22 mouse cellular contexts compared by ENCODE assay signal in genomic region chr9:61675366-61675765, GRCm38 (mm10).
DNase-seq lines count a peak whose midpoint lies in the region; ATAC-seq lines count a peak whose summit lies in the region.
"Had no signal": no experiment of that assay in that cellular context is flagged by ENCODE, and none has a peak within 500 bp of the region (broad histone marks: within the 10 kb centered on the region; RNA-seq: fewer than 3 reads in every experiment).

No protein-coding gene starts in this region.

- no peak overlapping the region for H3K4me3 ChIP-seq in hindbrain, embryonic 11.5 days (ENCODE audit: low read depth, low read length)
- H3K4me3 ChIP-seq: embryonic facial prominence, embryonic 13.5 days; embryonic facial prominence, embryonic 15.5 days; erythroblast, embryonic 14.5 days; forebrain, embryonic 13.5 days; forebrain, embryonic 15.5 days had no signal

- H3K9ac ChIP-seq in hindbrain, embryonic 11.5 days (ENCODE audit: low read depth, low read length) = no peak overlapping the region
- H3K9ac ChIP-seq: embryonic facial prominence, embryonic 13.5 days; embryonic facial prominence, embryonic 15.5 days; forebrain, embryonic 13.5 days; forebrain, embryonic 15.5 days; forebrain, postnatal 0 days had no signal

- H3K4me1 ChIP-seq in hindbrain, embryonic 11.5 days (replicated peaks; ENCODE audit: control insufficient read depth, insufficient read depth, low read length) = no peaks in the 10 kb centered on the region

- no peaks in the 10 kb centered on the region for H3K36me3 ChIP-seq in hindbrain, embryonic 11.5 days (ENCODE audit: control insufficient read depth, insufficient read depth, low read length)
- H3K36me3 ChIP-seq: embryonic facial prominence, embryonic 13.5 days; embryonic facial prominence, embryonic 15.5 days; forebrain, embryonic 15.5 days had no signal

- ATAC-seq in hindbrain, embryonic 11.5 days (ENCODE audit: low FRiP score) = no peak
- ATAC-seq: activated CD4-positive, CD25-positive, alpha-beta regulatory T cell, adult 4 months; forebrain, embryonic 13.5 days; forebrain, embryonic 15.5 days; forebrain, postnatal 0 days had no signal

- H3K4me2 ChIP-seq in hindbrain, embryonic 11.5 days (replicated peaks; ENCODE audit: low read depth, low read length) = no peak overlapping the region
- H3K4me2 ChIP-seq: embryonic facial prominence, embryonic 13.5 days; embryonic facial prominence, embryonic 15.5 days; forebrain, embryonic 13.5 days; forebrain, embryonic 15.5 days had no signal

- H3K27ac ChIP-seq in hindbrain, embryonic 11.5 days (ENCODE audit: low read depth, low read length) = no peak overlapping the region
- H3K27ac ChIP-seq: embryonic facial prominence, embryonic 15.5 days had no signal

- WGBS in hindbrain, embryonic 11.5 days = 80% methylated on average over 2 of the region's 2 CpGs

- H3K27me3 ChIP-seq in hindbrain, embryonic 11.5 days (ENCODE audit: control insufficient read depth, insufficient read depth, low read length) = no peaks in the 10 kb centered on the region
- H3K27me3 ChIP-seq: forebrain, embryonic 13.5 days; forebrain, embryonic 15.5 days had no signal

- DNase-seq in adrenal gland, adult 2 months = peak; percentile 60
- no peak for DNase-seq in adrenal gland, adult 18-20 months (ENCODE audit: low spot score in 2 of 2)
- peak; percentile 48 for DNase-seq in ovary, adult 18-20 months (ENCODE audit: low spot score)
- DNase-seq in ovary, postnatal 36 days (ENCODE audit: low spot score) = no peak
- peak; percentile 54 for DNase-seq in adrenal gland, postnatal 14 days
- peak; percentile 59 to 64 for DNase-seq in adrenal gland, postnatal 36 days
- no peak for DNase-seq in urinary bladder, adult 2 months (ENCODE audit: low spot score)
- DNase-seq in hindbrain, embryonic 11.5 days (ENCODE audit: low spot score) = no peak
- DNase-seq: cerebellum, adult 11 months; cerebellum, adult 18-20 months; cerebellum, adult 8-10 months; cerebellum, adult 9-11 months; cerebellum, postnatal 14 days; cerebellum, postnatal 36 days; embryo, embryonic 11 days; forebrain, postnatal 0 days had no signal

- H3K9me3 ChIP-seq in hindbrain, embryonic 11.5 days (ENCODE audit: control insufficient read depth, low read length) = no peaks in the 10 kb centered on the region
- H3K9me3 ChIP-seq: embryonic facial prominence, embryonic 15.5 days; forebrain, embryonic 15.5 days had no signal

Comparison
In these comparisons a context has a peak if more than half of its experiments do, and no peak if none do; other contexts are left out.
1. DNase-seq: peak in adrenal gland, adult 2 months (single experiment), ovary, adult 18-20 months (single experiment), adrenal gland, postnatal 14 days (single experiment) and adrenal gland, postnatal 36 days (2 of 2); none in adrenal gland, adult 18-20 months (0 of 2), ovary, postnatal 36 days (single experiment), urinary bladder, adult 2 months (single experiment) and hindbrain, embryonic 11.5 days (single experiment).